Mouse (Mus musculus) heart, embryonic 14.5 days (tissue): ENCODE results near the gene Ppp6r3. TPM values are rescaled to one million over a fixed set of nuclear protein-coding genes. Genes with fewer than 3 reads are reported as not detected.
"Not testable (repeated sequence)": the region's sequence is repeated elsewhere in the genome, so short reads cannot be mapped to it uniquely, and the experiment has no call there.

ENCODE experiments used
- ATAC-seq: fragments of 200-750 bp; cut with Nextera tagmentation; 2 replicates; pipeline ENCODE4 v1.8.0; 2017; ENCODE audit warnings: low read depth, moderate TSS enrichment; ENCODE audit not compliant: insufficient number of reproducible peaks, insufficient read depth, low FRiP score
- H3K27ac ChIP-seq, 2 experiments: fragments of 200-500 bp in 1 of 2; fragments of 300-500 bp in 1 of 2; sonication (generic) in 1 of 2; replicated peaks in 1 of 2; 2 replicates each; pipeline ENCODE4 v1.5.1; 2012 to 2014; ENCODE audit warnings: low read depth in 2 of 2, low read length in 2 of 2, control low read depth in 1 of 2, mild to moderate bottlenecking in 1 of 2, mixed read lengths in 1 of 2; ENCODE audit not compliant: control insufficient read depth in 1 of 2, insufficient read depth in 1 of 2
- H3K27me3 ChIP-seq: fragments of 300-500 bp; sonication (generic); 2 replicates; pipeline ENCODE4 v1.6.1; 2014; ENCODE audit warnings: mild to moderate bottlenecking, low read length, control low read depth; ENCODE audit not compliant: control insufficient read depth, insufficient read depth
- H3K36me3 ChIP-seq: fragments of 300-500 bp; sonication (generic); 2 replicates; pipeline ENCODE4 v1.6.1; 2014; ENCODE audit warnings: mild to moderate bottlenecking, control low read depth, low read length, mixed read lengths; ENCODE audit not compliant: control insufficient read depth, insufficient read depth
- H3K4me1 ChIP-seq, 2 experiments: fragments of 200-500 bp in 1 of 2; fragments of 300-500 bp in 1 of 2; sonication (generic) in 1 of 2; 2 replicates each; pipeline ENCODE4 v1.6.1; 2012 to 2014; ENCODE audit warnings: low read length in 2 of 2, control low read depth in 1 of 2, mixed read lengths in 1 of 2; ENCODE audit not compliant: control insufficient read depth in 2 of 2, insufficient read depth in 2 of 2
- H3K4me2 ChIP-seq: fragments of 300-500 bp; sonication (generic); 2 replicates; pipeline ENCODE4 v1.6.1; 2014; ENCODE audit warnings: mild to moderate bottlenecking, low read length
- H3K4me3 ChIP-seq, 2 experiments: fragments of 200-500 bp in 1 of 2; fragments of 300-500 bp in 1 of 2; sonication (generic) in 1 of 2; 2 replicates each; pipeline ENCODE4 v1.5.1; 2012 to 2014; ENCODE audit warnings: low read length in 2 of 2, mild to moderate bottlenecking in 2 of 2, control low read depth in 1 of 2, low read depth in 1 of 2, moderate library complexity in 1 of 2; ENCODE audit not compliant: control insufficient read depth in 1 of 2, insufficient read depth in 1 of 2
- H3K9ac ChIP-seq: fragments of 300-500 bp; sonication (generic); 2 replicates; pipeline ENCODE4 v1.6.1; 2014; ENCODE audit warnings: mild to moderate bottlenecking, low read length
- H3K9me3 ChIP-seq: fragments of 300-500 bp; sonication (generic); 2 replicates; pipeline ENCODE4 v1.6.1; 2016; ENCODE audit warnings: low read length, control low read depth; ENCODE audit not compliant: control insufficient read depth
- WGBS: fragments of 180-500 bp; shearing (Covaris S2); extraction: QIAGEN DNeasy Blood & Tissue Kit; methylation state at CpG from one replicate; pipeline ENCODE4 v1.1.7; 2014; 5-methylcytosine and 5-hydroxymethylcytosine counted together
- polyA plus RNA-seq: library from polyadenylated mRNA; unstranded; fragments of >200 nt; fragmentation: Nextera tagmentation; extraction: Ambion mirVana; gene quantifications from 2 replicates; pipeline ENCODE4 v1.2.1, GENCODE M21; 2014

Ppp6r3 gene
- polyA plus RNA-seq, 1 experiment from 2014 or later: 55.6 TPM

- no peak overlapping the region for H3K4me3 ChIP-seq
- H3K36me3 ChIP-seq: peaks cover 82% of the 10 kb centered on the region
- H3K27ac ChIP-seq: no peak overlapping the region
- no peak overlapping the region for H3K9ac ChIP-seq
- no peaks in the 10 kb centered on the region for H3K9me3 ChIP-seq
- H3K4me1 ChIP-seq: no peaks in the 10 kb centered on the region
- no peak for ATAC-seq
- WGBS: 36% methylated on average over 5 of the region's 5 CpGs
- H3K4me2 ChIP-seq: no peak overlapping the region
- H3K27me3 ChIP-seq: no peaks in the 10 kb centered on the region
Observed at GRCm38 (mm10) chr19:3589547-3589946, 14.0 kb upstream of the Ppp6r3 start.

- H3K9ac ChIP-seq, H3K27ac ChIP-seq, H3K27me3 ChIP-seq, H3K4me1 ChIP-seq, ATAC-seq, H3K9me3 ChIP-seq, H3K4me3 ChIP-seq, H3K4me2 ChIP-seq: not testable (repeated sequence)
- 89% methylated on average over 5 of the region's 5 CpGs for WGBS
- peaks cover 79% of the 10 kb centered on the region for H3K36me3 ChIP-seq
Observed at GRCm38 (mm10) chr19:3587729-3588128, 12.2 kb upstream of the Ppp6r3 start.

- no peaks in the 10 kb centered on the region for H3K9me3 ChIP-seq
- no peak overlapping the region for H3K9ac ChIP-seq
- H3K4me3 ChIP-seq: no peak overlapping the region
- H3K4me2 ChIP-seq: no peak overlapping the region
- H3K36me3 ChIP-seq: peaks cover 67% of the 10 kb centered on the region
- no peaks in the 10 kb centered on the region for H3K4me1 ChIP-seq
- H3K27me3 ChIP-seq: no peaks in the 10 kb centered on the region
- 17% methylated on average over 1 of the region's 1 CpGs for WGBS
- no peak for ATAC-seq
- no peak overlapping the region for H3K27ac ChIP-seq
Observed at GRCm38 (mm10) chr19:3586540-3586939, 11.0 kb upstream of the Ppp6r3 start.

GRCm38 (mm10) chr19:3586026-3586425 lies 10.5 kb upstream of the Ppp6r3 start:
- Histone ChIP-seq H3K4me1 (no peaks in the 10 kb centered on the region), H3K36me3 (peaks cover 62% of the 10 kb centered on the region), H3K4me2 (no peak overlapping the region), H3K27ac (no peak overlapping the region), H3K4me3 (no peak overlapping the region), H3K9ac (no peak overlapping the region), H3K9me3 (no peaks in the 10 kb centered on the region), H3K27me3 (no peaks in the 10 kb centered on the region)
- no peak for ATAC-seq
- 87% methylated on average over 9 of the region's 9 CpGs for WGBS

GRCm38 (mm10) chr19:3581326-3581725 lies 5.8 kb upstream of the Ppp6r3 start:
- Histone ChIP-seq H3K9ac (no peak overlapping the region), H3K36me3 (peaks cover 30% of the 10 kb centered on the region)

GRCm38 (mm10) chr19:3577911-3578290 lies 2.4 kb upstream of the Ppp6r3 start:
- peak overlapping the region; percentile 56 to 96 for H3K27ac ChIP-seq
- H3K4me1 ChIP-seq: peaks cover 18 to 41% of the 10 kb centered on the region in 2 experiments
- no peak overlapping the region for H3K4me3 ChIP-seq
- H3K27me3 ChIP-seq: no peaks in the 10 kb centered on the region
- no peak for ATAC-seq
- H3K9ac ChIP-seq: no peak overlapping the region
- no peaks in the 10 kb centered on the region for H3K9me3 ChIP-seq
- H3K36me3 ChIP-seq: no peaks in the 10 kb centered on the region
- peak overlapping the region; percentile 15; the same call in 1 of the 2 replicates for H3K4me2 ChIP-seq

More at GRCm38 (mm10) chr19:3581326-3581725, 5.8 kb upstream of the Ppp6r3 start:
- no peaks in the 10 kb centered on the region for H3K9me3 ChIP-seq
- 19% methylated on average over 7 of the region's 7 CpGs for WGBS
- no peak overlapping the region for H3K27ac ChIP-seq
- H3K27me3 ChIP-seq: no peaks in the 10 kb centered on the region
- H3K4me2 ChIP-seq: no peak overlapping the region
- peaks cover 18 to 23% of the 10 kb centered on the region in 2 experiments for H3K4me1 ChIP-seq
- no peak overlapping the region for H3K4me3 ChIP-seq
- no peak for ATAC-seq

- 44% methylated on average over 4 of the region's 4 CpGs for WGBS
- Histone ChIP-seq H3K27ac (peak overlapping the region; percentile 56 to 96), H3K27me3 (no peaks in the 10 kb centered on the region)
Observed at GRCm38 (mm10) chr19:3577265-3577910, 1.8 kb upstream of the Ppp6r3 start.

More at GRCm38 (mm10) chr19:3577265-3577910, 1.8 kb upstream of the Ppp6r3 start:
- no peaks in the 10 kb centered on the region for H3K36me3 ChIP-seq
- H3K4me2 ChIP-seq: peak overlapping the region; percentile 15; the same call in 1 of the 2 replicates
- H3K4me3 ChIP-seq: no peak overlapping the region
- H3K4me1 ChIP-seq: peaks cover 18 to 41% of the 10 kb centered on the region in 2 experiments
- H3K9ac ChIP-seq: no peak overlapping the region
- H3K9me3 ChIP-seq: no peaks in the 10 kb centered on the region
- ATAC-seq: no peak
